Mouse (Mus musculus) hindbrain, embryonic 10.5 days (tissue): ENCODE data around the gene Dab1. TPM values are rescaled to one million over a fixed set of nuclear protein-coding genes. Genes with fewer than 3 reads are reported as not detected.
A peak's percentile ranks its signal among the peaks of the same experiment; 100 is the strongest.

Experiments
- DNase-seq: peaks from one replicate; pipeline ENCODE4 v3.0.0-alpha.2; 2017; ENCODE audit warnings: low spot score
- H3K27ac ChIP-seq: fragments of 300-500 bp; sonication (generic); 2 replicates; pipeline ENCODE4 v1.5.1; 2016; ENCODE audit warnings: mild to moderate bottlenecking, moderate library complexity
- H3K27me3 ChIP-seq: fragments of 300-500 bp; sonication (generic); 2 replicates; pipeline ENCODE4 v1.6.1; 2016; ENCODE audit warnings: mild to moderate bottlenecking; ENCODE audit not compliant: poor library complexity, insufficient read depth, severe bottlenecking
- H3K36me3 ChIP-seq: fragments of 300-500 bp; sonication (generic); 2 replicates; pipeline ENCODE4 v1.6.1; 2016; ENCODE audit warnings: mild to moderate bottlenecking, moderate library complexity
- H3K4me1 ChIP-seq: fragments of 300-500 bp; sonication (generic); replicated peaks from 2 replicates; pipeline ENCODE4 v1.6.1; 2016; ENCODE audit warnings: mild to moderate bottlenecking
- H3K4me3 ChIP-seq: fragments of 300-500 bp; sonication (generic); 2 replicates; pipeline ENCODE4 v1.5.1; 2016; ENCODE audit warnings: mild to moderate bottlenecking, moderate library complexity
- H3K9me3 ChIP-seq: fragments of 300-500 bp; sonication (generic); 2 replicates; pipeline ENCODE4 v1.6.1; 2016; ENCODE audit warnings: mild to moderate bottlenecking, moderate library complexity
- WGBS: fragments of 180-500 bp; shearing (Covaris S2); methylation state at CpG from one replicate; pipeline ENCODE4 v1.1.7; 2016; 5-methylcytosine and 5-hydroxymethylcytosine counted together
- polyA plus RNA-seq: library from polyadenylated mRNA; unstranded; fragments of >200 nt; fragmentation: Nextera tagmentation; extraction: Ambion mirVana; gene quantifications from 2 replicates; pipeline ENCODE4 v1.2.1, GENCODE M21; 2016

Gene Dab1
- polyA plus RNA-seq, 1 experiment from 2014 or later: 27.3 TPM

- no peaks in the 10 kb centered on the region for H3K36me3 ChIP-seq
- H3K4me1 ChIP-seq: peaks cover 28% of the 10 kb centered on the region
- no peak overlapping the region for H3K4me3 ChIP-seq
- H3K9me3 ChIP-seq: no peaks in the 10 kb centered on the region
- peak overlapping the region; percentile 84 for H3K27ac ChIP-seq
- H3K27me3 ChIP-seq: no peaks in the 10 kb centered on the region
- 83% methylated on average over 5 of the region's 5 CpGs for WGBS
- no peak for DNase-seq
Observed at GRCm38 (mm10) chr4:104607636-104608035, 988.5 kb downstream of the Dab1 start.

- no peaks in the 10 kb centered on the region for H3K9me3 ChIP-seq
- no peaks in the 10 kb centered on the region for H3K27me3 ChIP-seq
- no peaks in the 10 kb centered on the region for H3K4me1 ChIP-seq
- no peaks in the 10 kb centered on the region for H3K36me3 ChIP-seq
- DNase-seq: no peak
- H3K4me3 ChIP-seq: no peak overlapping the region
- 90% methylated on average over 5 of the region's 5 CpGs for WGBS
- no peak overlapping the region for H3K27ac ChIP-seq
Observed at GRCm38 (mm10) chr4:104619452-104619851, 1000.3 kb downstream of the Dab1 start.

- 93% methylated on average over 8 of the region's 8 CpGs for WGBS
- H3K9me3 ChIP-seq: no peaks in the 10 kb centered on the region
- no peaks in the 10 kb centered on the region for H3K36me3 ChIP-seq
- H3K27me3 ChIP-seq: no peaks in the 10 kb centered on the region
- no peak overlapping the region for H3K4me3 ChIP-seq
- no peaks in the 10 kb centered on the region for H3K4me1 ChIP-seq
- no peak for DNase-seq
- no peak overlapping the region; the same call in 1 of the 2 replicates for H3K27ac ChIP-seq
Observed at GRCm38 (mm10) chr4:104625316-104625715, 1006.2 kb downstream of the Dab1 start.

GRCm38 (mm10) chr4:104628708-104629107 lies 1009.5 kb downstream of the Dab1 start:
- H3K4me1 ChIP-seq: no peaks in the 10 kb centered on the region
- H3K27ac ChIP-seq: no peak overlapping the region
- WGBS: 91% methylated on average over 7 of the region's 7 CpGs
- H3K9me3 ChIP-seq: no peaks in the 10 kb centered on the region
- no peaks in the 10 kb centered on the region for H3K36me3 ChIP-seq
- H3K4me3 ChIP-seq: no peak overlapping the region
- H3K27me3 ChIP-seq: no peaks in the 10 kb centered on the region
- no peak for DNase-seq

- Histone ChIP-seq H3K36me3 (no peaks in the 10 kb centered on the region), H3K27ac (no peak overlapping the region), H3K9me3 (no peaks in the 10 kb centered on the region), H3K4me1 (peaks cover 12% of the 10 kb centered on the region), H3K27me3 (no peaks in the 10 kb centered on the region), H3K4me3 (no peak overlapping the region)
- no peak for DNase-seq
- 78% methylated on average over 4 of the region's 4 CpGs for WGBS
Observed at GRCm38 (mm10) chr4:104637016-104637415, 1017.9 kb downstream of the Dab1 start.

GRCm38 (mm10) chr4:104640617-104641016 lies 1021.5 kb downstream of the Dab1 start:
- Histone ChIP-seq H3K4me3 (no peak overlapping the region), H3K27me3 (no peaks in the 10 kb centered on the region), H3K36me3 (no peaks in the 10 kb centered on the region), H3K27ac (no peak overlapping the region), H3K9me3 (no peaks in the 10 kb centered on the region), H3K4me1 (peaks cover 15% of the 10 kb centered on the region)
- 72% methylated on average over 5 of the region's 5 CpGs for WGBS
- peak; percentile 17 for DNase-seq

GRCm38 (mm10) chr4:104642761-104643469 lies 1023.8 kb downstream of the Dab1 start:
- 89% methylated on average over 8 of the region's 8 CpGs for WGBS
- Histone ChIP-seq H3K4me3 (no peak overlapping the region), H3K36me3 (no peaks in the 10 kb centered on the region), H3K4me1 (peaks cover 10% of the 10 kb centered on the region), H3K27ac (no peak overlapping the region), H3K27me3 (no peaks in the 10 kb centered on the region), H3K9me3 (no peaks in the 10 kb centered on the region)
- DNase-seq: no peak

- no peaks in the 10 kb centered on the region for H3K27me3 ChIP-seq
- H3K4me3 ChIP-seq: no peak overlapping the region
- no peak for DNase-seq
- WGBS: 74% methylated on average over 6 of the region's 6 CpGs
- no peaks in the 10 kb centered on the region for H3K36me3 ChIP-seq
- peaks cover 3% of the 10 kb centered on the region; the same call in 1 of the 2 replicates for H3K4me1 ChIP-seq
- H3K9me3 ChIP-seq: no peaks in the 10 kb centered on the region
- H3K27ac ChIP-seq: no peak overlapping the region; the same call in 1 of the 2 replicates
Observed at GRCm38 (mm10) chr4:104643534-104644356, 1024.6 kb downstream of the Dab1 start.

- DNase-seq: no peak
- H3K9me3 ChIP-seq: no peaks in the 10 kb centered on the region
- no peak overlapping the region; the same call in 1 of the 2 replicates for H3K27ac ChIP-seq
- no peaks in the 10 kb centered on the region for H3K36me3 ChIP-seq
- no peaks in the 10 kb centered on the region for H3K27me3 ChIP-seq
- H3K4me3 ChIP-seq: no peak overlapping the region
- peaks cover 3% of the 10 kb centered on the region; the same call in 1 of the 2 replicates for H3K4me1 ChIP-seq
- WGBS: 84% methylated on average over 3 of the region's 3 CpGs
Observed at GRCm38 (mm10) chr4:104644357-104644630, 1025.1 kb downstream of the Dab1 start.

GRCm38 (mm10) chr4:104644862-104645261 lies 1025.7 kb downstream of the Dab1 start:
- H3K9me3 ChIP-seq: no peaks in the 10 kb centered on the region
- H3K4me1 ChIP-seq: peaks cover 3% of the 10 kb centered on the region; the same call in 1 of the 2 replicates
- WGBS: 95% methylated on average over 4 of the region's 4 CpGs
- DNase-seq: no peak
- no peaks in the 10 kb centered on the region for H3K36me3 ChIP-seq
- no peak overlapping the region for H3K4me3 ChIP-seq
- H3K27me3 ChIP-seq: no peaks in the 10 kb centered on the region
- no peak overlapping the region for H3K27ac ChIP-seq

- Histone ChIP-seq H3K27ac (peak overlapping the region; percentile 1; the same call in 1 of the 2 replicates), H3K9me3 (no peaks in the 10 kb centered on the region), H3K36me3 (no peaks in the 10 kb centered on the region), H3K4me3 (no peak overlapping the region), H3K27me3 (no peaks in the 10 kb centered on the region), H3K4me1 (0 out of 2 replicates have a peak, but pooled peaks cover 3% of the 10 kb centered on the region)
- DNase-seq: no peak
- 79% methylated on average over 6 of the region's 6 CpGs for WGBS
Observed at GRCm38 (mm10) chr4:104651761-104652160, 1032.6 kb downstream of the Dab1 start.

GRCm38 (mm10) chr4:104656728-104657127 lies 1037.6 kb downstream of the Dab1 start:
- H3K36me3 ChIP-seq: no peaks in the 10 kb centered on the region
- no peaks in the 10 kb centered on the region for H3K9me3 ChIP-seq
- WGBS: 88% methylated on average over 7 of the region's 7 CpGs

More at GRCm38 (mm10) chr4:104656728-104657127, 1037.6 kb downstream of the Dab1 start:
- Histone ChIP-seq H3K4me1 (no peaks in the 10 kb centered on the region), H3K27ac (no peak overlapping the region), H3K27me3 (no peaks in the 10 kb centered on the region), H3K4me3 (no peak overlapping the region)
- DNase-seq: no peak
